Mouse (Mus musculus) megakaryocyte progenitor cell, adult 5-6 weeks (primary cell): ENCODE data around the gene Rbak. TPM values are rescaled to one million over a fixed set of nuclear protein-coding genes. Genes with fewer than 3 reads are reported as not detected.
"Not testable (repeated sequence)": the region's sequence is repeated elsewhere in the genome, so short reads cannot be mapped to it uniquely, and the experiment has no call there.

Source experiments
- ATAC-seq: replicated peaks from 2 replicates; pipeline ENCODE4 v1.8.0; 2016; ENCODE audit warnings: mild to moderate bottlenecking, moderate TSS enrichment, inconsistent platforms; ENCODE audit not compliant: poor library complexity
- total RNA-seq, 2 experiments: library from RNA; stranded (forward) in 1 of 2; stranded (reverse) in 1 of 2; fragments of 157-497, 149-512 nt in 1 of 2; fragments of 200-1000 nt in 1 of 2; gene quantifications; 2 replicates each; pipeline versions ENCODE4 v1.2.3 to v1.2.4; 2015 to 2017

Rbak gene
- total RNA-seq, 2 experiments from 2014 or later, result 6.2 to 8.7 TPM

GRCm38 (mm10) chr5:143137580-143137979, 43.0 kb downstream of the Rbak start:
- ATAC-seq, result no peak

- no peak; the same call in 1 of the 2 replicates for ATAC-seq
Measured at GRCm38 (mm10) chr5:143135042-143135441, 45.5 kb downstream of the Rbak start.

GRCm38 (mm10) chr5:143134216-143135010, 46.2 kb downstream of the Rbak start:
- not testable (repeated sequence) for ATAC-seq

- ATAC-seq, result peak; percentile 66
Measured at GRCm38 (mm10) chr5:143132935-143133514, 47.5 kb downstream of the Rbak start.

- ATAC-seq, result peak; percentile 74
Measured at GRCm38 (mm10) chr5:143130342-143130741, 50.2 kb downstream of the Rbak start.

- no peak for ATAC-seq
Measured at GRCm38 (mm10) chr5:143129101-143129500, 51.5 kb downstream of the Rbak start.

- no peak for ATAC-seq
Measured at GRCm38 (mm10) chr5:143127837-143128236, 52.7 kb downstream of the Rbak start.

GRCm38 (mm10) chr5:143126908-143127307, 53.7 kb downstream of the Rbak start:
- ATAC-seq, result no peak

GRCm38 (mm10) chr5:143126089-143126488, 54.5 kb downstream of the Rbak start:
- ATAC-seq, result no peak

- no peak for ATAC-seq
Measured at GRCm38 (mm10) chr5:143125601-143126000, 55.0 kb downstream of the Rbak start.

- no peak for ATAC-seq
Measured at GRCm38 (mm10) chr5:143124805-143125378, 55.7 kb downstream of the Rbak start.

- no peak for ATAC-seq
Measured at GRCm38 (mm10) chr5:143122673-143123072, 57.9 kb downstream of the Rbak start.

Other genes starting within 250 kb of the Rbak start
- 0.20 TPM in 1 of 2 replicates, not detected in the other for gene Fscn1, start 220.4 kb downstream of the Rbak start, total RNA-seq (2015)
- gene Fscn1, start 220.4 kb downstream of the Rbak start, total RNA-seq (2017), result 0.10 TPM in 1 of 2 replicates, not detected in the other
- gene Rnf216, start 67.8 kb downstream of the Rbak start, total RNA-seq (2015), result 43.8 and 53.6 TPM in 2 replicates
- gene Rnf216, start 67.8 kb downstream of the Rbak start, total RNA-seq (2017), result 38.2 and 40.9 TPM in 2 replicates
- not detected in 2 replicates for gene Olfr718-ps1, start 33.2 kb downstream of the Rbak start, total RNA-seq (2015)
- not detected in 2 replicates for gene Olfr718-ps1, start 33.2 kb downstream of the Rbak start, total RNA-seq (2017)
- not detected in 2 replicates for gene Spdye4b, start 242 bp upstream of the Rbak start, total RNA-seq (2015)
- gene Spdye4b, start 242 bp upstream of the Rbak start, total RNA-seq (2017), result not detected in 2 replicates
- not detected in 2 replicates for gene Spdye4a, start 46.1 kb upstream of the Rbak start, total RNA-seq (2015)
- not detected in 2 replicates for gene Spdye4a, start 46.1 kb upstream of the Rbak start, total RNA-seq (2017)
- 4.5 and 5.2 TPM in 2 replicates for gene Zfp12, start 54.4 kb upstream of the Rbak start, total RNA-seq (2015)
- gene Zfp12, start 54.4 kb upstream of the Rbak start, total RNA-seq (2017), result 11.1 and 12.0 TPM in 2 replicates
- gene Zfp316, start 89.2 kb upstream of the Rbak start, total RNA-seq (2015), result 0.44 and 0.59 TPM in 2 replicates
- gene Zfp316, start 89.2 kb upstream of the Rbak start, total RNA-seq (2017), result 1.8 and 3.7 TPM in 2 replicates
- not detected in 2 replicates for gene Zfp853, start 112.8 kb upstream of the Rbak start, total RNA-seq (2015)
- gene Zfp853, start 112.8 kb upstream of the Rbak start, total RNA-seq (2017), result not detected in 2 replicates
- 40.4 and 41.5 TPM in 2 replicates for gene E130309D02Rik, start 134.6 kb upstream of the Rbak start, total RNA-seq (2015)
- 23.7 and 23.8 TPM in 2 replicates for gene E130309D02Rik, start 134.6 kb upstream of the Rbak start, total RNA-seq (2017)
- gene Zdhhc4, start 148.5 kb upstream of the Rbak start, total RNA-seq (2015), result 58.7 and 66.4 TPM in 2 replicates
- gene Zdhhc4, start 148.5 kb upstream of the Rbak start, total RNA-seq (2017), result 36.2 and 38.7 TPM in 2 replicates
- gene Grid2ip, start 176.6 kb upstream of the Rbak start, total RNA-seq (2015), result not detected in 2 replicates
- not detected in 2 replicates for gene Grid2ip, start 176.6 kb upstream of the Rbak start, total RNA-seq (2017)
- gene Kdelr2, start 223.1 kb upstream of the Rbak start, total RNA-seq (2015), result 98.7 and 103 TPM in 2 replicates
- 150 and 171 TPM in 2 replicates for gene Kdelr2, start 223.1 kb upstream of the Rbak start, total RNA-seq (2017)